Mouse (Mus musculus) forelimb bud, embryonic 11.5 days (tissue): ENCODE data around the gene Kdelr1.
A peak's percentile ranks its signal among the peaks of the same experiment; 100 is the strongest.

Experiments
- DNase-seq: peaks from one replicate; pipeline ENCODE4 v3.0.0-alpha.2; 2012; ENCODE audit warnings: low read depth, low spot score

The Kdelr1 gene

DNA sequence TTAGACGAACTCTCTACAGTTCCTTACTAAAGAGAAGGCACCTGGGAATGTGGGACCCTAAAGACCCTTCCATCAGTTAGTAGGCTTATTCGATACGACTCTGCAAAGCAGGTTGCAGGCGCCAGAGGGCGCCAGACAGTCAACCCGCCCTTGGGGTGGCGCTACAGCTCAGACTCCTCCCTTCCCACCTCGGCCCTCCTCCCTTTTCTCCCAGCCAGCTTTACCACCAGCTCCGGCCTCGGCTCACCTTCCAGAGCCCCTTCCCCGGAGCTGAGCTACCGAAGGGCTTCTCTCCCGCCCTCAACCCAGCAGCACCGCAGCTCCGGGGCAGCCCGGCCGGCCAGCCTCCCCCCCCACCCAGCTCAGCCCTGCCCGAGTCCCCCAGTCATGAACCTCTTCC lies at the start of gene Kdelr1:
Gene Kdelr1, plus strand, starts transcription at position 149 of the 400 bp plus-strand sequence.
- peak; percentile 96 for DNase-seq

DNA sequence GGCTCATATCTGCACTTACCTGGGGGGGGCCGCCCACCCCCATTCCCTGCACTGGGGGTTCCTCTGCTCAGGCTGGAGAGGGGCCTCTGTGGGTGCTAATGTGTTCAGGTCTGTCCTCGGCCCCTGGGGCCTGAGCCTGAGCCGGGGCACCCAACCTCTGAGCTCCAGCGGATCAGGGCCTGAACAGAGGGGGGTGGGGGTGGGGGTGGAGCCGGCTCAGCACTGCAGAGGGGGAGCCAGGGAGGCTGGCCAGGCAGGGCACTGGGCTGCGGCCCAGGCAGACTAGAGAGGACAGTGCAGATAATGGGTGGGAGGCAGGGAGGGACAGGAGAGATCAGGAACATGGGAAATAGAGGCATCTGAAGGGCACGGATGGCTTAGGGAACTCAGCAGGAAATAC lies 48.0 kb upstream of the Kdelr1 start, which contains the start of gene Kcnj14:
Gene Kcnj14, minus strand, starts transcription at position 185 of the 400 bp plus-strand sequence.
- no peak for DNase-seq

DNA sequence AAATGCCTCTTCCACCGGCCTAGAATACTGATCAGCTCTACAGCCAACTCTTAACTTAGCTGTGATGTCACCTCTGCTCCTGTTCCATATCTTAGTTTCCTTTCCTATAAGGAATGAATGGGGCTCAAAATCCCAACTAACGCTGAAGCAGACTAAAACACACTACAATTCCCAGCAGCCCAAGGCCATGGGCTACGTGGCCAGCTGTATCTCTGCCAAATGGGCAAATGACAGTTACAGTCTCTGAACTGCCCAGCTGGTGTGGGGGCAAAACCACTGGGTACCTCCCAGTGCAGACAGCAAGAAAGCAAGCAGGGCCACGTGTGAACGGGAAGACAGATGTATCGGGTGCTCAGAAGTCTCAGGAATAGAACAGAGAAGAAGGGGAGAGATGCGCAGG lies 45.9 kb upstream of the Kdelr1 start:
- no peak for DNase-seq

DNA sequence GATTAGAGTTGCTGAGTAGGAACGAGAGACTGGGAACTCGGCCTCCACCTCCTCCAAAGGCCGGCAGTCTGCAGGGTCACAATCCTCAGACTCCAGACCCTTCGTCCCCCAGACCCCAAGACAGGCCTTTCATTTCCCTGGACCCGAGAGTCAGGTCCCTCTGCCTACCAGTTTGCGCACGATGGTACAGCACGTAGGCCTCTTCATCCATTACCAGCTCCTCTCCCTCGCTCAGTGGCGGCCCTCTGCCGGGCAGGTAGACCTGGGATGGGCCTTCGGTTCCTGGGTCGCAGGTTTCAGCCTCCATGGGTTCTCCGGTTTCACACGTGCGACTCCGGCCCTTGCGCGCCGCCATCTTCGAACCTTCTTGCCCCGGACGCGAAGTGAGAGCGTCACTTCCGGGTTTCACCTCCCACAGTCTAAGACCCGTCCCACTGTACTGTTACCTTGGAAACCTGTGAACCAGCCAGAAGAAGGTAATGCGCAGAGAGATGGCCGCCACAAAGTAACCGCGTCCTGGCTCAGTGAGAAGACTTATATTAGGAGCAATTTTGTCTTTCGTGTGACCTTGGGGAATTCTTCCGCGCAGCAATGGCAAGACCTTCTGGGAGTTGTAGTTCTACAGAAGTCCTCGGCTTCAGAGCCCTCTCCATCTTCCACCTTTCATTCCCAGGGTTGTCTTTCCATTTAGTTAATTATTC lies 42.0 kb upstream of the Kdelr1 start, which contains the start of gene Grwd1:
Gene Grwd1, minus strand, starts transcription at position 518 of the 701 bp plus-strand sequence.
- peak; percentile 92 for DNase-seq

DNA sequence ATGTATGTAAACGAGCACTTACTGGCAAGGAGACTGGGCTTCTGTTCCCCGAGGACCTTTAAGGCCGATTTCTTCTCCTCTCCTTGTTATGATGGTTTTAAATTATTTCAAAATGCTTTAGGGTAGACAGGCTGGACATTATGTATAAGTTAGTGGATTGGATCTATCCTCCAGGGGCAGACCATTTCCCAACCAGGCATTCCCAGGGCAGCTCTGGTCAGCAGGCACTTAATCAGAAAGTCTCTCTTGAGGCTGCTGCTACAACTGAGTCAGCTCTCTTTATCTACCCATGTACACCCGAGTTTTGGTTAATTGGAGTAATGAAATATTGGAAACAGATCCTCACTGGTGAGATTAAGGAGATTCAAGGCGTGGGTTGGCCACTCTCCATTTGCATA lies 41.4 kb upstream of the Kdelr1 start:
- no peak for DNase-seq

DNA sequence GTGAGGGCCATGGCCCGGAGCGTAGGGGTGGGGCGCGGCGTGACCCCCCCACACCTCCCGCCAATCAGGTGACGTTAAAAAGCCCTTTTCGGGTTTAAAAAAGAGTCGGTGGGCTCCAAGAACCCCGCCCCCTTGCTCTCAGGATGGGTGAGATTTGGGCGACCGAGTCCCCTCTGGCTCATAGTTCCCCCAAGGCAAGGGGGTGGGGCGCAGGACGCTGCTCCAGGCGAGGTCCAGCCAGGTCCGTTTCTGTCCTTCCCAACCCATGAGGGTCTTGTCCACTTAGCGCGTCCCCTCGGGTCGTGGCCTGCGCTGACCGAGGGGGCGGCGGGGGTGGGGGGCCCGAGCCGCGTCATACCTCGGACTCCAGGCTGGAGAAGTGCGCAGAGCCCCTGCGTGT lies 40.1 kb upstream of the Kdelr1 start:
- DNase-seq, result no peak

DNA sequence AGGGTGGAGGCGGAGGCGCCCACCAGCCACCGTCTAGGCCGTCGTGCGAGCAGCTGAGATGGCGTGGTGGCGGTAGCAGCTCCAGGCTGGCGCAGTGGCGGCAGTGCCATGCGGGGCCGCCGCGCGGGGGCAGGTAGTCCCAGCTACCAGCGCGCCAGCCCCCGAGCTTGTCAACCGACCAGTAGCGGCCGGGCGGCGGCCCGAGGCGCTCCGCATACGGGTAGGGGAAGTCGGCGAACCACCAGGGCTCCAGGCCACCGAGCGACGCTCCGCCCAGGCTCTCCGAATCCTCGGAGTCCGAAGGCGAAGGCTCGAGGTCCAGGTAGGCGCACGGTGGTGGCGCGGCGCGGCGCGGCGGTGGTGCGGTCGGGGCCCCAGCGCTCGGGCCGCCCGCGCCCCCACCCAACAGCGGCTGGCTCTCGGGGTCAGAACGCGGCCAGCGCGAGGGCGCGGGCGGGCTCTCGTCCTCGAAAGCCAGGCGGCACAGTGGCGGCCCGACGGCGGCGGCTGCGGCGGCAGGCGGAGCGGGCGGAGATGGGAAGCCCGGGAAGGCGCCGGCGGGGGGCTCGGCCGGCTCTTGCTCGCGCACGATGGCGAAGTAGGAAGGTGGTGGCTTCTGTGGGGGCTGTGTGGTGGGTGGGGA lies 39.3 kb upstream of the Kdelr1 start:
- no peak for DNase-seq

DNA sequence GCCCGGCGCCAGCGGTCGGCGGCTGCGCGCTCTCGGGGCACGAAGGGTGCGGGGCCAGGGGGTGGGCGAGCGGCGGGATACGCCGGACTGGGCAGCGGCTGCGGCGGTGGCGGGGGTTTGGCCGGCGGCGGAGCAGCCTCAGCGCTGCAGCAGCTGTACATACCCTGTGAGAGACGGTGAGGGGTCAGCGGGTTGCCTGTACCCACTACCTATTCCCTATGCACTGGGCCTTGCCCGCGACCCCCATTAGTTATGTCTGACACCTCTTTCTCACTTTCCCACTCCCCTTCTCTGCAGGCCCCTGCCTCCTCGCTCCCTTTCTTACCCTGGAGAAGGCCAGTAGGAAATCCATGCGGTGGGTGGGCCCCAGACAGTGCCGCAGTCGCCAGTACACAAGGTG lies 38.6 kb upstream of the Kdelr1 start:
- DNase-seq, result no peak

DNA sequence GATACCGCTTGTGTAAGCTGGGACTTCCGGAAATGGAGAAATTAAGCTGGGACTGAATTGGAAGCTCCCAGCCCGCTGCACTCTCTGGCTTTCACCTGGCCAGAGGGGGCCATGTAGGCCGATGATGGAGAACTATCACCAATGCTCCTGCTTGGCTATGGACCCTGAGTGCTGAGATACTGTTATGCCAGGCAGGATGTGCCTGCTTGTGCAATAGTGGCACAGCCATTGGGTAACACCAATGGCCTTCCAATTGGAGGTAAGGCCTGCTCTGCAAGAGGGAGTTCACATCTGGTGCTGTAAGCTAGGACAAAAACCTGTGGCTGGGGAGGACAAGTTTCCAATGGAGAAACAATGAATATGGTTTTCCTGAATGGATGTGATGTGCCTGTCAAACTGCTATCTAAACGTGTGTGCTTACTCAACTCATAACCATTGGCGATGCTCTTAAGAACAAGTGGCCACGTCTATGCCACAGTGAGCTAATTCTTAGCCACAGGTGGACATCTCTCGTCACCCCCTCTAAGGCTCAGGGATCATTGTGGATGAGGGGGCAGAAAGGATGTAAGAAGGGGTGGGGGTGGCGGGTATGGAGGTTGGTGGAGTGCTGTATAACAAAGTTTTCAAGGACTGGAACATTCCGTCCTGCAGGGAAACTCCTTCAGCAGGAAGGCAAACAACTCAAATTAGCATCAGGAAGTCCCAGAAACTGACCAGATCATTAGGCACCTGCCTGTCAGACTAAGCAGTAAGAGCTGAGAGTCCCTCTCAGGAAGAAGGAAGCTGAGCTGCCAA lies 29.4 kb upstream of the Kdelr1 start:
- no peak for DNase-seq

DNA sequence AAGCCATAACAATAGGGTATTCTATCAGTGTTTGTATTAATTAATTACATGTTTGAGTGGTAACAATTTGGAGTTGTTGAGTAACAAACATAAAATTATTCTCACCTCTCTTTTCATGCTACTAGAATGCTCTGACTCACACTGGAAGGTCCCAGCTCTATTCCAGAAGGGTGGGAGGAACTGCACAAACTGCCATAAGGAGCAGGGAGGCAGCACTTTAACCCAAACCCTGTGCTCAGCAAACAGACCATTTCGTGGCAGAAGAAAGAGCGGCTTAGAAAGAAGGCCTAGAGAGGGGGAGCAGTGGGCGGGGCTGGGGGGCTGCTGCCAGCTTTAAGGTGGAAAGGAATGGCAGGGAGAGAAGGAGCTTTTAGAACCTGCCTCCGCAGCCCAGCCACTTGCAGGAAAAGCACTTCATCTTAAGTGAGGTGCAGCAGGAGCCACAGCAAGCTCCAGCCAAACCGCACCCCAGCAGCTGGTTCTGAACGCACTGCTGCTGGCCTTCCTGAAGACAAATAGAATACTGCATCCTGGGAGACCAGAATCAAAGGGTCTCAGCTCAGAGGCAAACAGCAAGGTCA lies 24.0 kb upstream of the Kdelr1 start:
- no peak for DNase-seq

DNA sequence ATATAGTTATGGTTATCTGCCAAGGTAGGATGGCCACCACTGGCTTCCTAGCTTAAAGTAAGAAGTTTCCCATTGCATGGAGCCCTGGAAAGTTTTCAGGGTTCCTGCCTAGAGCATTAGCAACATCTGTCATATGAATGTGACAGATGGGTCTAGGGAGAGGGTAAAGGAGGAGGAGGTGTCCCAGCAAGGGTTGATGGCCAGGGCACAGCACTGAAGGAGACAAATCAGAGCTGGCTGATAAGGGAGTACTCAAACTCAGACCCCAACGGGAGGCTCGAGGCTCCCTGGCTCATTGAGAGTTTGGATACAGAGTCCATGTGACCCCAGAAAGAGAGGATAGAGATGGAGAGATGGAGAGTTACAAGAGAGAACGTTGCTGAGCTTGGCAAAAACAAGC lies 21.9 kb upstream of the Kdelr1 start:
- DNase-seq, result no peak

DNA sequence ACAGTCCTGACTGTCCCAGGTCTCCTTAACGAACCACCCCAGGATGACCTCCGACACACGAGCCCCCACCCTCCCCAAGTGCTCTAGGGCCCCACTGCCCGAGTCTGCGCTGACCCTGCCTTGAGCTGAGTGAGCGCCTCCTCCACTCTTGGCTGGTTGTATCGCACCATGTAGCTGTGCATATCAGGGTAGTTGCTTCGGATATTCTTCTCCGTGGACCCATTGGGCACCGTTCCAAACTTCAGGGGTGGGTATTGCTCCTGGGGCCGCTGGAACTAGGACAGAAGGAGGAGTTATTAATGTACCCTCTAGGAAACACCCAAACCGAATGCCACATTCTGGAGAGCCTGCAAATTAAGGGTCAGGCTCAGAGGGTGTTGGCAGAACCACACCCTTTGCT lies 19.5 kb upstream of the Kdelr1 start:
- DNase-seq, result no peak

DNA sequence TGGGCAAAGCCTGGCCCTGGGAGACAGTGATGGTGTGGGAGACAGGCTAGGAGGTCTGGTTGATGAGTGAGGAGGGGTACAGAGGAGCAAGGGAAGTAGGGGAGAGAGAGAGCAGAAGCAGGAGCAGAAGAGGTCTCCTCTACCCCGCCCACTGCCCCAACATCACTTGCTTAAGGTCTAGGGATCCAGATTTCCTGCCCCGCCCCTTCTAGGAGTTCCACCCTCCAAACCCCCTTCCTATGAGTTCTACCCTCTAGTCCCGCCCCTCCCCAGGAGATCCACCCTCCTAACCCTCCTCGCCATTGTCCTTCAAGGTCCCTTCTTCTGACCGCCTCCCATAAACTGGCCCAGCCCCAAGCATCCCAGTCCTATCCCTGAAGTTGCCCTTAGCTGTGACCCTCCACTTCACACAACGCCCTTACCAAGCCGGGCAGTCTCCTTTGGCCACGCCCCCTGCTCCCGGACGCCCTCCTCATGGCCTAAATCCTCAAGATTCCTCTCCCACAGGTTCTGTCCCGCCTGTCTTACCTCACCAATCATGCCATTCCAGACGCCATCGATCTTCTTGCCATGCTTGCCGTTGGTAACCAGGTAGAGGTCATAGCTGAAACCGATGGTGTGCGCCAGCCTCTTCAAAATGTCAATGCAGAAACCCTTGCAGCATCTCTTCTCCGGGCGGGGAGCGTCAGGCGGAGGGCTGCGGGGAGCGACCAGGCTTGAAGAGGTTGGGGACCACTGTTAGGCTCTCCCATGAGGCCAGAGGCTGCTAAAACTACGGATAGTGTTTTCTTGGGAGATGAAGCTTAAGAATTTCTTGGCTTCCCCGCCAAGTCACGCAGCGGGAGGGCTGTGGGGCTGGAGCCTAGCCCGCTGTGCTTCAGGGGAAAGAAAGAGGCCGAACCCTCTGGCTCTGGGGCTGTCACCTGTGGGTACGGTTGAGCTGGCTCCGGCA lies 15.3 kb upstream of the Kdelr1 start:
- peak; percentile 27 for DNase-seq

DNA sequence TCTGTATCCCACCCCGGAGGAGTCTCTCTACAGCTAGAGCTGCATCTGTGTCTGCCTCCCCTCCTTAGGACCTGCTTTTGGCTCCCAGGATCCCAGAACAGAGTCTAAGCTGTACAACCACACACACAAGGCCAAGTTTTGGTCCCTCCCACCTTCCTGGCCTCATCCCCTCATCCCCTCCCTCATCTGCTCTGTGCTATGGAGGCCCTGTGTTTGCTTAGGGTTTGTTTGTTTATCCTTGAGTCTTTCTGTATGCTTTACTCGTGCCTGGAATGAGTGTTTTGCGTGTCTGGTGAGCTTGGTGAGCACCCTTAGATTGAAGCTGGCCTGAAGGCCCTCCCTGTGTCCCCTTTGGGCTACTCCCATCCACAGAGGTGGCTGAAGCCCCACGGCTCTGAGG lies 13.6 kb upstream of the Kdelr1 start:
- DNase-seq, result no peak

DNA sequence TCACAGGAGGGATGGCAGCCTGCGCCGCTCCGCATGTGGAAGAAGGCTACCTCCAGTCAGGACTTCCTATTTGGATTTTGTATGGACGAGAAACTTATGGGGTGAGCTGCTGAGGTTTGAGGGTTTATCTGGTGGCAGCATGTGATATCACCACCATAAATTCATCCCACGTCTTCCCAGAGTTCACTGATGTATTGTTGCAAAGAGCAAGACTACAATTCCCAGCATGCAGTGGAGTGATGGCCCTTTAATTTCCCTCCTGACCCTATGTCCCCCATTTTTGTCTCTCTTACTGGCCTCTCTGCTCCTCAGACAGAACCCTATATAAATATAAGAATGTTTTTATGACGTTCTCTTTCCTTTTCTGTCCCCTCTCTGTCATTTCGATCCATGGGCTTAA lies 9.8 kb upstream of the Kdelr1 start:
- DNase-seq, result no peak

DNA sequence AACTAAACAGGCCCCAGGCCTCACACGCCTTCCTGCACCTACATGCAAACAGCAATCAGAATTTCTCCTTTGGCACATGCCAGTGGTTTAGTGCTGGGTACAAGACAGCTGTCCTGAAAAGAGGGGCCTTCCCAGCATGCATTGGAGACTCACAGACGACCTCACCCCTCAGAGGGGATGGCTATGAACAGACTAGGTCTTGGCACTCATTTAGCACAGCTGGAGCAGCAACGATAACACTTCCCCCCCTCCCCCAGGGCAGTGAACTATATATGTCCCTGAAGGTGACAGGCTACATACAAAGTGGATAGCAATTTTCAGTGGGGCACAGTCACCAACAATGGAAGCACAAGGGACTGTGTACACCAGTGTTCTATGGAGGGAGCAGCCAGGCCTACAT lies 8.1 kb upstream of the Kdelr1 start:
- no peak for DNase-seq

DNA sequence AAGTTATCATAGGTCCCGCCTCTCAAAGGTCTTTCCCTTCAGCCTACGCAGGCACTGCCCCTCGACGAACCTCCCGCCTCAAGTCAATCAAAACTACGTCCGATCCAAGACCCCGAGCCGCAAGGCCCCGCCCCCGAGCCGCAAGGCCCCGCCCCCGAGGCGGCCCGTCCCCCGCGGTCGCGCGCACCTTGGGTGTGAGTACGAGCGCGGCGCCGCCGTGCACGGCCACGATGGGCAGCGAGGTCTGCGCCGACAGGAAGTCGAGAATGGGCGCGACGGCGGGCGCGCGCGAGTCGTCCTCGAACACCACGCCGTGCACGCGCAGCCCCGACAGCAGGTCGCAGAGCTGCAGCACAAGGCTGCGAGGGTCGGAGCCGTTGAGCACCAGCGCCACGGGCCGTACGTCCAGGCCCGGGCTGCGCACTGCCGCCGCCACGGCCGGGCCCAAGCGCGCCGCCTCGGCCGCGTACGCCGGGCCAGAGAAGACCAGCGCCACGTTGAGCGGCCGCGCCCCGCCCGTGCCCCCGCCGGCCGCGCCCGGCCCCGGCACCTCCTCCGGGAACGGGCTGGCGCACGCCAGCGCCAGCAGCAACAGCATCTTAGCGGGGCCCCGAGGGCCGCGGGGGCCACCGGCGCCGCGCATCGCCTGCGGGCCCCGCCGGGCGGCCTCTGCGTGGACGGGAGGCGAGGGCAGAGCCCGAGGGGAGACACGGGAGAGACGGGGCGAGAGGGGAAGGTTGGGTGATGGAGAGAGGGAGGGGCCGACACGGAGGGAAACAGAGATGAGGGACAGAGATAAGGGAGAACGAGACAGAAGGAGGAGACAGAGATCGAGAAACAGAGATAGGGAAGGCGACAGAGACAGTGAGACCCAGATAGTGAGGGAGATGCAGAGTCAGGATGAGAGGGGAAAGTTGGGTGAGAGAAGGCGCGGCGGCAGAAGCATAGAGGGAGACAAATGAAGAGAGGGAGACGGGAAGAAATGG lies 6.4 kb upstream of the Kdelr1 start:
- peak; percentile 91 for DNase-seq

DNA sequence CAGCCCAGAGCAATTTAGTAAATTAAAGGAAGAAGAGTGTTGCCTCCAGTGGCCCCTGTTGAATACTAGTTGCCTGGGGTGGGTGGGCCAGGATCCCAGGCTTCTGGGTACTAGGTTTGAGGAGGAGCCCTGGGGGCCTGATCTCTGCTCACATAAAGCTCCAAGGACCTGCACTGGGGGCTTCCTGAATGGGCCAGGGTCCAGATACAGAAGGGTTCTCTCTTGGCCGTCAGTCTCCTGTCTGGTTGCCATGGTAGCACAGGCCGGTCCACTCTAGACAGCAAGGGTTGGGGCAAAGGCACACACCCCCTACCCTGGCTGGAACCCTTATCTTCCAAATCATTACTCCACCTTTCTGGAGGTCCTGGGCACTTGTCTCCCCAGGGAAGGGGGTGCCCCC lies 4.7 kb upstream of the Kdelr1 start:
- DNase-seq, result no peak

DNA sequence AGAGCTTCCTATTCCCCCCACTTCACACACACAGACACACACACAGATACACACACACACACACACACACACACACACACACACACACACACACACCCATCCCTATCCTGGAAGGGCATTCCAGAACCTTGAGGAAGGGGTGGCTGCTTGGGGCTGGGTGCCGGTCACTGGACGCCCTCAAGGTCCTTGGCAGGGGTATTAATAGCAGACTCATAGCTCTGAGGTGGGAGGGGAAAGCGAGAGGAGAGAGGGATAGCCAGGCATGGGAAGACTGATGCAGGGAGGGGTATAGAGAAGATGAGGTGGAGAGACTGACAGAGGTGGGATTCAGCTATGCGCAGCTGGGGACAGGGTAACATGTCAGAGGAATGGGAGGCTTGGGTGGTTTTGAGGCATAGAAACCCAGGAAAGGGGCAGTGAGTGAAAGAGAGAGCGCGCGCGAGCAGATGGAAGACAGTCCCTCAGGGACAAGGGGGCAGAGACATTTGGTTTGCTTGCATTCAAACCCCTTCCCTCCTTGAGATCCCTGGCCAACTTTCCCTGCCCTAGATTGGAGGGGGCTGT lies 3.4 kb upstream of the Kdelr1 start:
- no peak for DNase-seq

DNA sequence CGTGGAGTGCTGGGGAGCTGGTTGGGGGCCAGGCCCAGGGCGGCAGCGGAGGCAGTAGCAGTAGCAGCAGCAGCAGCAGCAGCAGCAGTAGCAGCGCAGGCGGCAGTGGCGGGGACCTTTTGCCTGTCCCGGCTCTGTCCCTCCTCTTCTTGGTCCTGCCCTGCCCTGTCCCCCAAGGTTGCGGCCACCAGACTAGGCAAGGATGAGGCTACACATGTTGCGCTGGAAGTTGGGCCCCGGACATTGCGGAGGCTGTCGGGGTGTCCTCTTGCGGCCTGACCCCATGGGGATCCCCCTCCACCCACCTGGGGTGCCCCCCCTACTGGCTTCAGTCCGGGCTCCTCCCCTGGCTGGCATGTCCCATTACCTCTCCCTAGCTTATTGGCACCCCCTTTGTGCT lies 2.8 kb upstream of the Kdelr1 start:
- DNase-seq, result no peak
